Mouse (Mus musculus) kidney, postnatal 25 days (tissue): Measurements from ENCODE around the gene Megf11.

Experiments
- DNase-seq, 2 experiments: peaks; one replicate each; pipeline ENCODE4 v3.0.0; 2021; ENCODE audit warnings: mixed read lengths in 2 of 2

Gene Megf11

DNA sequence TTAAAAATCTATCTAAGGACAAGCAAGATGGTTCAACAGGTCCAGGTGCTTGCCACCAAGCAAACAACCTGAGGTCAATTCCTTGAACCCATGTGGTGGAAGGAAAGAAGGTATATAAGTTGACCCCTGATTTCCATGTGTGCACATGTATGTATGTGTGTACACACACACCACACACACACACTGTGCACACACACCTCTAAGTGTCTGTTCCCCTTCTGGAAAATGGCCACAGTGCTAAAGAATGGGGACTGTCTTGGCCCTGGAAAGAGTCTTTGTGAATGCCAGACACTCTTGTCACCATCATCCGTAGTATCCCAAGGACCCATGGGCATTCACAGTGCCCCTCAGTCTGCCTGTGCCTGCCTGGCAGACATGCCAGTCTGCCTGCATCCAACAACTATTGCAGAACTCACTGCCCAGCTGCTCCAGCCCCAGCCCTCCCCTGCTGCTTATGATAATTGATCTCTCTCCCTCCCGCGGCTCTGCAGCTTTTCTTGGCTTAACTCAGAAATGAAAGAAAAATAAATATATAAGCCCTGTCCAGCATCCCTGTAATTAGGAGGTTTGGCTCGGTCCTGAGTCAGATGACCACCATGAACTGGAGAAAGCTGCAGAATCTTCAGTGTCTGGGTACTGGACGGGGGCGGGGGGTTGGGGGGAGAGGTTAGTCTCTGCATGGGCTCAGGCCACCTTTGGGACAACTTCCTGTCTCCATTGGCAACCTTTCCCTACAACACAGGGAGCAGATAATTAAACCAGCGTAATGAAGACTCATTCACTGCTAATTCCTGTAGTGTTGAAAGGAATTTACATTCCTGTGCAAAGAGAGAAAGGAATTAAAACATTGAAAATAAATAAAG is 226.9 kb downstream of the Megf11 start:
- no peak for DNase-seq

DNA sequence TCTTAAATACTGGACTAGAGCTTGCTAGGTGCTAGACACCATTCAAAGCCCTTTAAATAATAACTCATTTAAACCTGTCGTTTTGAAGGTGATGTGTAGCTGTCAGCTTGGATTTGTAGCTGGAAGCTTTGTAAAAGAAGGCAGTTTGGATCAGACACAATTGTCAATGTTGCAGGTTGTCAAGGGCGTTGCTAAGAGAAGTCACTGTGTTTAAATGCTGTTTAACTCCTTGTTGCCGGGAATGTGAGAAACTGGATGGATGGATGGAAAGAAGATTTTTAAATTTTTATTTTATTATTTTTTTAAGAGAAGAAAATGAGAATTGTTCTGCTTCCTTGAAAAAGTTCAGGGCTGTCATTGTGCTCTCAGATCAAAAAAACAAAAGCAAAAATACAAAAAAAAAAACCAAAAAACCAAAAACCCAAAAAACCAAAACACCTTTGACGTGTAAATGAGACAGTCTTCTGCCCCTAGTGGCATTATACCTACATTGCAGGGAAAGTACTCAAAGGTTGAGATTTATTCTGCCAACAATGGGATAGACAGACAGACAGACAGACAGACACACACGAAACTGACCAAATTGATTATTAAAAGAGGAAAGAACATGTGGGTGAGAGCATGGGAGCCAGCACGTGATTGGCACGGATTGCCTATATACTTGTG is 227.7 kb downstream of the Megf11 start:
- DNase-seq, result peak in 1 of 2 experiments; percentile 16

DNA sequence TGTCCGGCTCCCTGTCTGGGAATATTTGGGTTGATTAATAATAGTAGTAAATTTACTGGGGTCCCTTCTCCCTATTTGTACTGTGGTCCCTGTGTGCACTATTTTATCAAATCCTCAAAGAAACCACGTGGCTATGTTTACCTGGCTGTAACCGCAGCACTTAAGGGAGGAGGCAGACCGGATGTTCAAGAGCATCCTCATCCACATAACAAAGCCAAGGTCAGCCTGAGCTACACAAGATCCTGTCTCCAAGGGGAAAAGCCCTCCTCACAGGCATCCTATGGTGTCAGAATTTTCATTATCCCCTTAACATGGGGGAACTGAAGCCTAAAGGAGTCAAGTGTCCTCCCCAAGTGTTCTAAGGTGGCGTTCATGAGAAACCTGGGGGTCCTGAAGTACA is 232.0 kb downstream of the Megf11 start:
- no peak for DNase-seq

DNA sequence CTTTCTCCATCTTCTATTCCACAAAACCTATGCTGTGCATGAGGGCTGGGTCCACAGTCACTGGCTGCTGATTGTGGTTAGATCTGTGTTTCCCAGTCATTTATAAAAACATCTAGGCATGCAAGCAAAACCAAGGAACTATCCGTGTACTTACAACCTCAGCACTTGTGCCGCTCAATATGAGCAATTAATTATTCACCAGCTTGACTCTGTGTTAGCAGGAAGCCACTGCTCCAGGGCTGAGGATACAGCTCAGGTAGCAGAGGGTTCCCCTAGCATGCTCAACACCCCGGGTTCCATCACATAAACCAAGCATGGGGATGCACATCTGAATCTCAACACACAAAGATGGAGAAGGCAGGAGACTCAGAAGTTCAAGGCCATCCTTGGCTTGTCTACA is 233.0 kb downstream of the Megf11 start:
- peak; percentile 11 to 48 for DNase-seq

DNA sequence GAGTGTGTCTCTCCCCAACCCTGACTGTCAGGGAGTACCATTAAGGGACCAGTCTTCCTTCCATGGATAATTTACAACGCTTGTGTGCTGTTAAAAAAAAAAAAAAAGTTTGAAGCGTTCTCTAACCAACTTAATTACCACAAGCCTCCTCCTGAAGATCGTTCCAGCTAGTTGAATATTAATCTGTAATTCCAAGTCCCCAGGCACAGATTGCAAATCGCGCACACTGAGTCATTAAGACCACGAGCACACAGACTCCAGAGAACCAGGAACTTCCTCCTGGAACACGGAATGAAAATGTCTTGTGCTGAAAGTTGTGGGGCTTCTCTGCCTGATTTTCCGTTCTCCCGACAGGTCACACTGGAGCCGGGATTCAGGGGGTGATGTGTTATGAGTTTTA is 234.0 kb downstream of the Megf11 start:
- peak; percentile 36 to 62 for DNase-seq

DNA sequence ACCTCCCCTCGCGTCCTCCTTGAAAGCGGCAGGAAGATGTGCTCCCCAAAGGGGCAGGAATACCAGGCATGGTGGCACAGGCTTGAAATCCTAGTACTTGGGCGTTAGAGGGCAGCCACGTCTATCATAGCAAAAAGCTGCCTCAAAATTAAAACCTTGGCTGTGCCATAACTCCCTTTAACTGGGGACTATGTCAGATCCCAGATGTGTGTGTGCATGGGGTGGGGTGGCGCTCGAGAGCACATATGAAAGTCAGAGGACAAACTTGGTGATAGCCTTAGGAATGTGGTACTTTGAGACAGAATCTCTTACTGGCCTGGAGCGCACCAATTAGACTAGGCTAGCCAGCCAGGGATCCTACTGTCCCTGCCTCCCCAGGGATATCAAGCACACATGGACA is 235.2 kb downstream of the Megf11 start:
- DNase-seq, result no peak

DNA sequence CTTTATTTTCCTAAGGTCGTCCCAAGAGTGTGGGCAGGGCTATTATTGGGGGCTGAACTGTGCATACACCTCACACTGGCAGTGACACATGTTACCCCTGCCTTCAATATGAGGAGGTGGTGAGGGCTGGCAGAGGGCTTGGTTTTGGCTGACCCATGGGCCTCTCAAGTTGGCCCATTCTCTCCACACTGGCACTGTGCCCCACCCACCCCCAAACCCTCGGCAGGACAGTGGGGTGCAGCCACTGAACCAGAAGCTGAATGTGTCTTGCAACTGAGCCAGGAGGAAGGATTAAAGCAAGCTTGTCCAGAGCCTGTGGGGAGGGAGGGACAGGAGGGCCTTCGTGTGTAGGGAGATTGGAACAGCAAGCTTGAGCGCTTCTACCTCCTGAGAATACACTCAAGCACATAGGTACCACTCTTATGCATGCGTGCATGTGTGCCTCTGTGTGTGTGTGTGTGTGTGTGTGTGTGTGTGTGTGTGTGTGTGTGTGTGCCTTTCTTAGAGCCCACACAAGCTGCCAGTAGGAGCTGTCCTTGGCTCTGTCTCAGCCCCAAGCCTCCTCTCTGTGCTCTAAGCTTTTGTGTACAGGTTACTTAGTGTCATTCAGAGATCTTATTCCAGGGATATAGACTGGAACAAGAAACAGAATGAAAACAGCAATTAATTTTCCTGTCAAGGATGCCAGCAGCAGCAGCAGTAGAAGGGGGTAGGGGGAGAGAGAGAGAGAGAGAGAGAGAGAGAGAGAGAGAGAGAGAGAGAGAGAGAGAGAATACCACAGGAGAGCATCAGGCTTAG is 236.3 kb downstream of the Megf11 start:
- no peak for DNase-seq

DNA sequence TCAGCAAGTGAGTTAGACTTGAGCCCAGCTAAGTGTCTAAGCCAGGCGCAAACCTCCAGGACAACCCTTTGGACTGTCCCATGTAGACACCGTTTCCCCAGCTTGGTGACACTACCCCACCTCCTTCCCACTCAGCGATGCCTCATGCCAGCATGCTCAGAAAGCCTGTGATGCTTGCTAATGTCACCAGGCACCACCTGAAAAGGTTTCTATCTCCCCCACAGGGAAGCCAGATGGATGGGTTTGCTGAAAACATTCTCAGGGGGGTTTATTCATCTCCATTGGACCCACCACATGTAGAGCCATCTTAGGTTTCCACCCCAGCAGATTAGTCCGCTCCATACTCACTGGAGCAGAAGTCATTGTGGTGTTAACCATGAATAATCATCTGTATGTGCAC is 237.9 kb downstream of the Megf11 start:
- DNase-seq, result no peak

DNA sequence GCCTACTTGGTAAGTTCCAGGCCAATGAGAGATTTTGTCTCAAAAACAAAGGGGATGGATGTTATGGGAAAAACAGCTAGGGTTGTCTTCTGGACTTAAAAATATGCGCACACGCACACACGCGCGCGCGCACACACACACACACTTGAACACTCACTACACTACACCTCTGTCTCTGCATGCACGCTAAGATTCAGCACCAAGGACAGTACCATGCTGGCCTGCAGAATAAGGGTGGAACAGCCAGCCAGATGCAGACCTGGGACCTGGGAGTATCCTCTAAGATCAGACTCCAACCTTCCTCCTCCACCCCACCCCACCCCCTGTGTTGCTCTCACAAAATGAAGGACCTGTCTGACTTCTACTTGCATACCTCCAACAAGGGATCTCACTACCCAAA is 239.1 kb downstream of the Megf11 start:
- DNase-seq, result peak; percentile 58 to 74

DNA sequence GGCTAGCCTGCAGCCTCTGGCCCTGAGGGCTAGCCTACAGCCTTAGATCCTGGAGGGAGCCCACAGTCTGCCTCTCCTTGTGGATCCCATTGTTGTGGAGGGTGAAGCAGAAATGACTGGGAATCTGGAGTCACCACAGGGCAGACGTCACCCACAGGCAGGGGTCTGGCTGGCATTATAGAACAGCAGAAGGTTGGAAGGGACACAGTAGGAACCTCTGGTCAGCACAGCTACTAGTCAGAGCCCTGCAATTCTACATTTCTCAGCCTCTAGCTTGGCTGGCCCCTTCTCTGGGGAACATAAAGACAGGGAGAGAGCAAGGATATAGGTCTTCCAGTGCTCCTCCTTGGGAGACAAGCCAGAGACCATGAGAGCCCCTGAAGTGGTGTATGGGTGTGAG is 244.4 kb downstream of the Megf11 start:
- DNase-seq, result no peak

DNA sequence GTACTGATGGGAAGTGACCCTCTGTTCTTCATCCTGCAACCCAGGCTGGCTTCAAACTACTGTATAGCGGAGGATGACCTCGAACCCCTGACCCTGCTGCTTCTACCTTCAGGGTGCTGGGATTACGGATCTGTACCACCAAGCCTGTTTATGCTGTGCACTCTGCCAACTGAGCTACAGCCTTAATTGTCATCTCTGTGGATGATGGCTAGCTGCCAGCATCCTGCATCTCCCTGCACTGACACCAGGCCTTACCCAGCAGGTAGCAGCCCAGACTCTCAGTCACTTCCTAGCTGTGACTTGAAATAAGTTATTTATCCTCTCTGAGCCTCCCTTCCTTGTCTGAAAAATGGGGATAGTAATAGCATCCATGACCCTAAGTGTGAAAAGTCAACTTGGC is 247.7 kb downstream of the Megf11 start:
- no peak for DNase-seq

DNA sequence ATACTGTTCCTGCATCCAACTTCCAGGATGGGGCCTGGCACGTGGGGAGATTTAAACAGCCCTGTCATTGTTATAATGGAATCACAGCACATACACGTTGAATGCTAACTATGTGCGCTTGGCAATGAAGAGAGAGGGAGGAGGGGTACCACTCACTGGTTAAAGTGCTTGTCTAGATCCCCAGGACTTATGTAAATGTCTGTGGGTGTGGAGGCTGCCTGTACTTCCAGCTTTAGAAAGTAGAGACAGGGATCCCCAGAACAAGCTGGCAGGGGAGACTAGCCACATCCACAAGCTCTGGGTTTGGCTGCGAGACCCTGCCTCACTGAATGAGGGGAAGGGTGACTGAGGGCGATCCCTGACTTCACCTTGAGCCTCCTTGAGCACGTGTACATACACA is 250.7 kb downstream of the Megf11 start:
- no peak for DNase-seq

DNA sequence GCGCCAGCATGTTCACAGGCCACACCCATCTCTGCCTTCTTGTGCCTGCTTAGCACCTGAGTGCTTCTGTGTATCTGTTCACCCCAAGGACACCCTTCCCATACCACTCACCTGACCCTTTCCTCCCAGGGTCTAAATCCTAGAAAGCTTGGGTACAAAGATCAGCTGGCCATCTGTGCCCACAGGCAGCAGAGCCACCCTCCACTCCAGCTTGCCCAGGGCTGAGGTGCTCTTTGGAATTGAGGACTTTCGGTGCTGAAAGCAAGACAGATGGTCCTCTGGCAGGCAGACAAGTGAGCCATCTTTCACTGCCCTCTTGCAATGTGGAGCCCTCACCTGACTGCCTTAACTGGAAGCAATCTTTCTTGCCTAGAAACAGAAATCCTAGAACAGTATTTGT is 251.5 kb downstream of the Megf11 start:
- DNase-seq, result peak; percentile 38 to 69

DNA sequence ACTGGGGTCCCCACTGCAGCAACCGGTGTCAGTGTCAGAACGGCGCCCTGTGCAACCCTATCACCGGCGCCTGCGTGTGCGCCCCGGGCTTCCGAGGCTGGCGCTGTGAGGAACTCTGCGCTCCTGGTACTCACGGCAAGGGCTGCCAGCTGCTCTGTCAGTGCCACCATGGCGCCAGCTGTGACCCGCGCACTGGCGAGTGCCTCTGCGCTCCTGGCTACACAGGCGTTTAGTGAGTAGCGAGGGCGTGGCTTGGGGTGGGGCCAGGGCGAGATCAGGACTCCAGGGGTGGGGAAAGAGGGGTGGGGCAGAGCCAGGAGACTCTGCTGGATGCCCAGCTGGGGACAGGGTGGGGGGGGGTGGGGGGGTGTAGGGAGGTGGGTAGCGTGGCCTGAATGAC is 252.8 kb downstream of the Megf11 start:
- DNase-seq, result peak; percentile 61 to 72

DNA sequence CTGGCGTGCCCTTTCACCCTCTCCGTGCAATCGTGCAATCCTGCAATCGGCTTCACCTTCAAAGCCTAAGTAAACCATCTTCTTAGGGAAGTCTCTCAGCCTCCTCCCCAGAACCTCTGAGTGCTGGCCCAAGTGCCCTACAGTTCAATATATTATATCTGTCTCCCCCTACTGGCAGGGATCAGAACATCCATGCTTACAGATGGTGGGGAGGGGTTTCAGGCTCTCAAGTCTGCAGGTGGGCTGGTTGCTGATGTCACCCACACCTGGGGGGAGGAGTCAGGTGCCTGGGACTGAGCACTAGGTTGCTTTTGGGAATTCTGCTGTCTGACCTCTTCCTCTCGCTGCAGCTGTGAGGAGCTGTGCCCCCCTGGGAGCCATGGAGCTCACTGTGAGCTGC is 254.2 kb downstream of the Megf11 start:
- DNase-seq, result peak; percentile 50 to 70

DNA sequence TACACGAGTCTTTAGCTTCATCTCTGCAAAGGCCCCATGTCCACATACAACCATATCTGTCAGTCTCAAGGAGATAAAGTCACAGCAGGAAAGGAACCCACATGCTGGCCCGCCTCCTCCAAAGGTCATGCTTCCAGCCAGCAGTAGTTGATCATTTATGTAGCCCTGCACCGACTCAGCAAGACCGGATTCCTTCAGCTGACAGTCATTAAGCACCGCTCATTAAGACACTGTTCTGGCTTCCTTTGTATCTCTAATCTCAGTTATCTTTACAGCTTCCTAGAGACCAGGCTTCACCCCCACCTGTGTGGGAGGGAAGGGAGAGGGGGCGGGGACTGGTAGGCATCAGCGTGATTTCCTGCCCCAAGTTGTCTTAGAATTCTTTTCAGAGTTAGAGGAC is 258.7 kb downstream of the Megf11 start:
- DNase-seq, result peak; percentile 69 to 81

DNA sequence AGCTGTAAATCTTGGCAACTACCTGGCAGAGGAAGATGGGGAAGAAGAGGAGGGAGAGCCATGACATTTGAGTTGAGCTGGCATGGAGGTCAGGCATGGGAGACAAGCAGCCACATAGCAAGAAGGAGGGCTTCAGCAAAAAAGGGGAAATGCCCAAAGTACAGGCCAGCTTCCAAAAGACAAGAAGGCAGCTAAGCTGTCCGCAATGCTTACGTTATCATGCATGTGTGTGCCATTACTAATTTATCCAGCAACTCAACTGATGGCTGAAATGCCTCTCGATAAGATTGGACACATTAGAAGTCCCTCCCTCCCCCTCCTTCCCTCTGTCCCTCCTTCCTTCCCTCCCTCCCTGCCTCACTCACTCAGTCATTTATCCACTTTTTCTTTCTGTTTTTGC is 260.0 kb downstream of the Megf11 start:
- no peak for DNase-seq

DNA sequence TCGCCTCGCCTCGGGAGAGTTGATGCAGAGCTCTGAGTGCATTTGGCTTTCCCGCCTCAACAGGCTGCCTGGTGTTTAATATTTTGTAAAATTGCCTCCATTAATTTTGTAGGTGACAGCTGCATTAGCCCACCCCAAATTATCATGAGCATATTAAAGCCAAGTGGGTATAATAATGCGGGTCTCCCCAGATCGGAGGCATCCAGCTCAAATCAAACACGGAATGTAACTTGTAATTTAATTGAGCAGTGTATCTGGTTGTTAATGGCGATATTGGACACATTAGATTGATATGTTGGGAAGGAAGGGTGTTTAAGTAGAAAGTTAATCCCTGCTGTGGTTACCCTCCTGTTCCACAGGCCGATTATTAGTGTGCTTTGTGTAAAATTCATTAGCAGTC is 264.0 kb downstream of the Megf11 start:
- DNase-seq, result no peak

DNA sequence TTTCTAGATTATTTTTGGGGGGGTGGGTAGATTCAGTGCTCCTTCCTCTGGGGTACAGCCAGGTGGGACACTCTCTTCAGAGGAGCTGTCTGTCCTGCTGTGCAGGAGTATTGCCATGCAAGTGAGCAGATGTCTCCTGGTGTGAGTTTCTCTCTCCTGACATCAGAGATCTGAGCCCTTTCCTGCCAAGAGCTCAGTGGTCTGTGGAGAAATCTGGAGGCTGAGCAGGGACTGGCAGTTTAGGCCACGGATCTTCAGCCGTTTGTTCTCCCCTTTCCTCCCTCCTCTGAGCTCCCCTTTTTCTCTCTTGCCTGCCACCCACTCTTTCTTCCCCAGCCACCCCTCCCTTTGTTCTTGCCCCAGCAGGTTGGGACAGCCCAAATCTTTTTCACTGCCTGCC is 264.5 kb downstream of the Megf11 start:
- DNase-seq, result no peak

DNA sequence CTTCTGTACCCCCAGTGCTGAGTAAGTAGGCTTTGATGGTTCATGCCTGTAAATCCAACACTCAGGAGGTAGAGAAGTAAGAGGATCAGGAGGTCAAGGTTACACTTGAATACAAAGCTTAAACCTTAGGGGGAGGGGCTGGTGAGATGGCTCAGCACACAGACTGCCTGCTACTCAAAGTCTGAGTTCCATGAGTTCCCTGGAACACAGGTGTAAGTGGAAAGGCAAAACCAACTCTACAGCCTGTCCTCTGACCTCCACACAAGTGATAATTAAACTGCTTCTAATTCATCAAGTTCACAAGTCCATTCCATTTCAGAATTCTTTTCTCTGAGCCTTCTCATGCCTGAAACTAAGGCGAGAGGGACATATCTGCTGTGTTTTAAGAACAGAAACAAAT is 265.8 kb downstream of the Megf11 start:
- DNase-seq, result peak in 1 of 2 experiments; percentile 8

DNA sequence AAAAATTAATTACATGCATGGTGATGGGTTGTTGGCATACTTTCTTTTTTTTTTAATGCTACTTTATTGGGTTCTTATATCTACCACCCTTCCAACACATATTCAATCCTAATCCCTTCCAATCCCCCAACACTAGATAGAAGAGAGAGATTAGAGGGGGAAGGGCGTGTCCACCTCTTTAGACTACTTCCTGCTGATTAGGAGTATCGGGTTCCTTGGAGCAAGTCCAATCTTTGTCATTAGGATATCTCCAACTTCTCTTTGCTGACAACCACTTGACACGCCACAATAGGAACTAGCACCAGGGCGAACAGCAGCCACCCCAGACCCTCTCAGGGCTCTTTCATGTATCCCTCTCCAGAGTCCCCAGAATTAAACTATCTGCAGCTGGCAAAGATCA is 266.3 kb downstream of the Megf11 start:
- DNase-seq, result no peak

DNA sequence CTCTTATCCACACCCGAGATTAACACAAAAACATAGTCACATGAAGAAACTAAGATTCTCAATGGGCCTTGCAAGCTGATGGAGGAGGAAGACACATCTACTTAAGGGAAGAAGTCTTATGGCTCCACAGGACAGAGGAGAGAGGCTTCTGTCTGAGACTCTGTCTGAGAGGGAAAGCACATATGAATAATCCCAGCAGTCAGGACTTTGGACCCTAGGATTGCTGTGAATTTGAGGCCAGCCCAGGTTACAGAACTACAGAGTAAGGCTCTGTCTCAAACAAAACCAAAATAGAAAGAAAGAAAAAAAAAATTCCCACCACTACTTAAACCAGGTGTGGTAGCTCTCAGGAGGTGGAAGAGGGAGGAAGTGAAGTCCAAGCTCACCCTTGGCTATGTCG is 266.7 kb downstream of the Megf11 start:
- peak in 1 of 2 experiments; percentile 12 for DNase-seq

DNA sequence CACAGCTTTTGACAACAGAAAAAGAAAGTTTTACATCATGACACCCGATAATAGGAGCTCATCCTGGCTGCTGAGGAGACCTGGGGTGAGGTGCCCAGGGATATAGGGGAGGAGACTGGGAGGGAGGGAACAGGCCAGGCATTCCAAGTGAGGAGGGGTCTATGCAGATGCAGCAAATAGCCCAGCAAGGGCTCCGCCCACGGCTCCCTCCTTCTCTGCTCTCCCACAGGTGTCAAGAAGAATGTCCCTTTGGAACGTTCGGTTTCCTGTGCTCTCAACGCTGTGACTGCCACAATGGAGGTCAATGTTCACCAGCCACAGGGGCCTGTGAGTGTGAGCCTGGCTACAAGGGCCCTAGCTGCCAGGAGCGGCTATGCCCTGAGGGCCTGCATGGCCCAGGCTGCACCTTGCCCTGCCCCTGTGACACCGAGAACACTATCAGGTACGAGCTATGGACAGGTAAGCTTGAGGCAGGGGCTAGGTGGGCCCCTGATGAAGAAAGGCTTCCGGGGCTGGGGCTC is 267.5 kb downstream of the Megf11 start:
- peak; percentile 11 to 42 for DNase-seq
